Mouse (Mus musculus) kidney, postnatal 0 days (tissue): Measurements from ENCODE around the gene Tfdp1. TPM values are rescaled to one million over a fixed set of nuclear protein-coding genes. Genes with fewer than 3 reads are reported as not detected.

Experiments used
- ATAC-seq: fragments of 200-750 bp; cut with Nextera tagmentation; replicated peaks from 2 replicates; pipeline ENCODE4 v1.8.0; 2017; ENCODE audit warnings: low read depth, moderate number of reproducible peaks, moderate TSS enrichment, moderate library complexity; ENCODE audit not compliant: low FRiP score
- DNase-seq: peaks from one replicate; pipeline ENCODE4 v3.0.0-alpha.2; 2016; ENCODE audit warnings: low spot score
- H3K27ac ChIP-seq: fragments of 300-500 bp; sonication (generic); 2 replicates; pipeline ENCODE4 v1.5.1; 2014; ENCODE audit warnings: mild to moderate bottlenecking
- H3K27me3 ChIP-seq: fragments of 300-500 bp; sonication (generic); 2 replicates; pipeline ENCODE4 v1.6.1; 2014; ENCODE audit warnings: low read length, mixed read lengths; ENCODE audit not compliant: insufficient read depth
- H3K36me3 ChIP-seq: fragments of 300-500 bp; sonication (generic); 2 replicates; pipeline ENCODE4 v1.6.1; 2014; ENCODE audit warnings: low read length, mixed read lengths; ENCODE audit not compliant: insufficient read depth
- H3K4me1 ChIP-seq: fragments of 300-500 bp; sonication (generic); replicated peaks from 2 replicates; pipeline ENCODE4 v1.6.1; 2014; ENCODE audit warnings: antibody characterized with exemption, low read length, mixed read lengths; ENCODE audit not compliant: insufficient read depth
- H3K4me2 ChIP-seq: fragments of 300-500 bp; sonication (generic); 2 replicates; pipeline ENCODE4 v1.6.1; 2014; ENCODE audit warnings: mild to moderate bottlenecking, low read length, moderate library complexity, mixed read lengths
- H3K4me3 ChIP-seq: fragments of 300-500 bp; sonication (generic); replicated peaks from 2 replicates; pipeline ENCODE4 v1.5.1; 2014; ENCODE audit warnings: low read depth, low read length
- H3K9ac ChIP-seq: fragments of 300-500 bp; sonication (generic); 2 replicates; pipeline ENCODE4 v1.6.1; 2014; ENCODE audit warnings: low read depth, low read length
- H3K9me3 ChIP-seq: fragments of 300-500 bp; sonication (generic); replicated peaks from 2 replicates; pipeline ENCODE4 v1.6.1; 2016; ENCODE audit warnings: low read length, inconsistent platforms, mixed read lengths
- CTCF ChIP-seq: IDR thresholded peaks from 2 replicates; pipeline ENCODE4 v1.5.1; 2016; ENCODE audit warnings: antibody characterized with exemption, low read depth, mild to moderate bottlenecking, moderate library complexity
- WGBS: fragments of 180-500 bp; shearing (Covaris S2); extraction: QIAGEN DNeasy Blood & Tissue Kit; methylation state at CpG from one replicate; pipeline ENCODE4 v1.1.7; 2014; 5-methylcytosine and 5-hydroxymethylcytosine counted together
- polyA plus RNA-seq: library from polyadenylated mRNA; unstranded; fragments of >200 nt; fragmentation: Nextera tagmentation; extraction: Ambion mirVana; gene quantifications from 2 replicates; pipeline ENCODE4 v1.2.1, GENCODE M21; 2015

Tfdp1 gene
- polyA plus RNA-seq, 1 experiment from 2014 or later: 107 TPM

DNA sequence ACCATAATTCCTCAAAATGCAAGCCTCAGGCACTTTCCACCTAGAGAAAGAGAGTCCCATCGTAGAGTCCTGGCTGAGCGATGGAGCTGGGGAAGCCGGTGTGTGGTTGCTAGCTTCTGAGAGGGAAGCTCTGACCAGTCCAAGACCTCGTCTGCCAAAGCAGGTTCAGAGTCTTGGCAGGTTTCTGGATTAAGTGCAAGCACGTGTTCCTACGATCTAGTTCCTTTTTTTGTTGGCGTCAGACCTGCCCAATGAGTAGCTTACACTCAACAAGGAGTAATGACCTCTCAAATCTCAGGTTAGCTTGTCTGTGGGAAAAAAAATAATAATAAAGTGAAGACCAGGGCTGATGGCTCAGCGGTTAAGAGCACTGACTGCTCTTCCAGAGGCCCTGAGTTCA lies 49.2 kb downstream of the Tfdp1 start:
- 81% methylated on average over 8 of the region's 8 CpGs for WGBS
- ATAC-seq (no peak), DNase-seq (no peak)
- no peak overlapping the region for H3K4me2 ChIP-seq
- no peaks in the 10 kb centered on the region for H3K27me3 ChIP-seq
- no peak for TF ChIP-seq CTCF
- H3K36me3 ChIP-seq: no peaks in the 10 kb centered on the region
- no peaks in the 10 kb centered on the region for H3K4me1 ChIP-seq
- H3K9ac ChIP-seq: no peak overlapping the region
- H3K9me3 ChIP-seq: no peaks in the 10 kb centered on the region
- no peak overlapping the region for H3K4me3 ChIP-seq
- no peak overlapping the region for H3K27ac ChIP-seq

DNA sequence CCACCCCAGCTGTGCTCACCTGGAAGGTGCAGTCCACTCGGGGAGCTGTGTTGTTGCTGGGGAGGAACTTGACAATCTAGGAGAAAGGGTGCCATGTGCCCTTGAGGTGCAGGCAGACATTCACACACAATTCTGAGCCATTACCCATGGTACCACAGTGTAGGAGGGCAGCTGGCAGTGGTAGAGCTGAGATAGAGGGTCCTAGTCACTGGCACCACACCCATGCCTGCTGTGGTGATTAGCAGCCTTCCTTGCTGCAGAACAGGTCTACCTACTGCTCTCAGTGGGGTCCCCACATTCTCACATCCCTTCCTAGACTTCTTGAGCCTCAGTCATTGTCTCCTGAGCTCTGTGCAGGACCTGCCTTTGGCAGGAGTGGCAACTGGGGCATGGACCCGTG lies 50.2 kb downstream of the Tfdp1 start:
- H3K27me3 ChIP-seq: no peaks in the 10 kb centered on the region
- no peaks in the 10 kb centered on the region for H3K36me3 ChIP-seq
- WGBS: 75% methylated on average over 2 of the region's 2 CpGs
- no peaks in the 10 kb centered on the region for H3K9me3 ChIP-seq
- H3K27ac ChIP-seq: no peak overlapping the region
- TF ChIP-seq CTCF: no peak
- no peaks in the 10 kb centered on the region for H3K4me1 ChIP-seq
- H3K4me3 ChIP-seq: no peak overlapping the region
- no peak overlapping the region for H3K9ac ChIP-seq
- H3K4me2 ChIP-seq: no peak overlapping the region
- DNase-seq (no peak), ATAC-seq (no peak)

DNA sequence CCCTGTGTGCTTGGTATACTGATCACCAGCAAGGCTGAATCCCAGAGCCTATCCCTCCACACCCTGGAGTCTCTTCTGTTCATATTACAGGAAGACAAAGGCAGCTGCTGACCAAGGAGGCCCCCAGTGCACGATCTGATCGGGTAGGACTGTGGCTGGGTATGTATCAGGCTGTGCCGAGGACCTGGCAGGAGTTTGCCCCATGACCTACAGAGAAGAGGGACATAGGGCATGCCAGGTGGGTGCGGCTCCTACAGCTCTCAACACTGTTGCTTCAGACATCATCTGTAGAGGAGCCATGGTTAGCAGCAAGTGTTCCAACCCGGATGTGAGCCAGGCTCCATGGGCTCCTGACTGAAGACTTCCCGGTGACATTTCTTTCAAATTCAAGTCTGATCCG lies 55.3 kb downstream of the Tfdp1 start:
- no peak for TF ChIP-seq CTCF
- Histone ChIP-seq H3K36me3 (no peaks in the 10 kb centered on the region), H3K27me3 (no peaks in the 10 kb centered on the region), H3K27ac (no peak overlapping the region), H3K4me3 (no peak overlapping the region), H3K9ac (no peak overlapping the region), H3K9me3 (no peaks in the 10 kb centered on the region), H3K4me2 (no peak overlapping the region), H3K4me1 (no peaks in the 10 kb centered on the region)
- WGBS: 90% methylated on average over 7 of the region's 7 CpGs
- ATAC-seq (no peak), DNase-seq (no peak)

DNA sequence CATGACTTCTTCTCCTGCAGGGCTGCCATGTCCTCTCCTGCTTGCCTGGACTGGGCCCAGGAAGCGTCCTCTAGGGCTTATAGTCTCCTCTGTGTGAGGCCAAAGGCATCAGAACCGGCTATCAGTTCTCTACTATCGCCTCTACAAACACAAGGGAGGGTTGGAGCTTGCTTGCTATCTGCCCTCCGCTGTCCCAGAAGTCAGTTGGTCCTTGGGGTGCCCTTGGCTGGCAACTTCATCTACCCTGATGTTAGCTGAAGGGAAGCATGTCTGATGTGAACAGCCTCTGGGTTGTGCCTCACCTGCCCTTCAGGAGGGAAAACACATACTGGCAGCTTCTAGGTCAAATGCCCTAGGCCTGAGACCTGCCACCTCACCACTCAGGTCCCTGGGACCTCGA lies 58.2 kb downstream of the Tfdp1 start, which contains the start of gene Atp4b:
Gene Atp4b, minus strand, starts transcription at position 101 of the 400 bp plus-strand sequence.
- Histone ChIP-seq H3K4me2 (no peak within 1 kb of the TSS), H3K4me3 (no peak within 1 kb of the TSS), H3K4me1 (no peaks in the 10 kb centered on the region), H3K9me3 (no peaks in the 10 kb centered on the region), H3K36me3 (no peaks in the 10 kb centered on the region), H3K27ac (no peak within 1 kb of the TSS), H3K27me3 (no peaks in the 10 kb centered on the region), H3K9ac (no peak within 1 kb of the TSS)
- no peak for DNase-seq
- TF ChIP-seq CTCF: no peak
- 87% methylated on average over 5 of the region's 5 CpGs for WGBS
- no peak for ATAC-seq

DNA sequence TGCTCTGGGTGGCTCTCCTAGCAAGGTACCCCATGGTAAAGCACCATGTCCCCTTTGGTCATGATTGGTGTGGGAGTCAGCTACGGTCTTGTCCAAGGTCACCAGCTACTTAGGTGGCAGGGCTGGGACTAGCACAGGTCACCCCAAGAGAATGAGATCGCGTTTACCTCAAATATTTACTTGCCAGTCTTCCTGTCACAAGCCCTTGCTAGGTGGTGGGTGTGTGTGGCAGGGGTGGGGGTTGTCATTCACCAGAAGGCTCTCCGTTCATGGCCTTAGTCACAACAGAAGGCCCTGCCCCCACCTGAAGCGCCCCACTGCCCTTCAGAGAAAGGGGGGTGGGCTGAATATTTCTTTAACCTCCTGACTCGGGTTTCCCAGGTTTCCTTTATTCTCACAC lies 65.0 kb downstream of the Tfdp1 start:
- Histone ChIP-seq H3K9me3 (no peaks in the 10 kb centered on the region), H3K27me3 (no peaks in the 10 kb centered on the region), H3K27ac (no peak overlapping the region), H3K4me3 (no peak overlapping the region), H3K36me3 (no peaks in the 10 kb centered on the region), H3K4me1 (no peaks in the 10 kb centered on the region), H3K4me2 (no peak overlapping the region), H3K9ac (no peak overlapping the region)
- no peak for DNase-seq
- no peak for TF ChIP-seq CTCF
- 62% methylated on average over 6 of the region's 6 CpGs for WGBS
- ATAC-seq: no peak

DNA sequence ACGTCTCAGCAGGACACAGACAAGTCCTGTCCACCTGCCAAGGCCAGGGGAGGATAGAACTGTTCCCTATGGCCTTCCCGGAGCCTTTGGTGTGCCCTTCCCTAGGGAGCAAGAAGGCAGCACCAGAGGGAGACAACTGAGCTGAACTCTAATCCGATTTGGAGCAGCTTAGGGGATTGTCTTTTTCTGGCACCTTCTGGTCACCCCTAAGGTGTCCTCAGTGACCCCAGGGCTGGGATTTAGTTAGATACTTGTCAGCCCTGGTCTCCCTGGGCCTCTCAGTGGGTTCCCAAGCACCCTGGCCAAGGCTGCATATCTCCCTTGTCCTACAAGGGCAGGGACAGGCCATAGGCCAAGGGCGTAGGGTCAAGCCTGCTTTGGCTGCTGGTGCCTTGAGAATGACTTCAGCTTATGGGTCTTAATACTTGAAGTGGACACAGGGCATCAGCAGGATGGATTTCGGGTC lies 66.1 kb downstream of the Tfdp1 start, which contains the start of gene Grk1:
Gene Grk1, plus strand, starts transcription at position 416 of the 466 bp plus-strand sequence.
- Histone ChIP-seq H3K9ac (no peak within 1 kb of the TSS), H3K4me3 (no peak within 1 kb of the TSS), H3K4me2 (no peak within 1 kb of the TSS), H3K4me1 (no peaks in the 10 kb centered on the region), H3K36me3 (no peaks in the 10 kb centered on the region), H3K27ac (no peak within 1 kb of the TSS), H3K27me3 (no peaks in the 10 kb centered on the region), H3K9me3 (no peaks in the 10 kb centered on the region)
- WGBS: 84% methylated on average over 5 of the region's 5 CpGs
- TF ChIP-seq CTCF: no peak
- ATAC-seq: no peak
- DNase-seq: no peak

DNA sequence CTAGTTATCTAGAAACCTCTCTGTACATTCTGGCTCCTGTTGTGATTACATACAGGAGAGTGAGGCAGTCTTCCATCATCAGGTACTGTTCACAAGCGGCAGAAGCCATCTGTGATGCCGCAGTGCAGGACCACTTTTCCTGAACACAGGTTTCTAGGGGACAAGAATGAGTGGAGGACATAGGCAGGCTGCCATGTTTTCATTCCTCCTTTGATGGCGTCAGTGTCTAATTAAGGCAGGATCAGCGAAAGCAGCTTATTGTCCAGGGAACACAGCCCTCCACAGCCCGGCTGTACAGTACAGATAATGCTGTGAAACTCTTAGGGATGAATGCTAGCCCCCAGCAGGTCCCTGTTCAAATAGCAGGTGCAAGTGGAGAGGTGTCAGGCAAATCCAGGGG lies 67.5 kb downstream of the Tfdp1 start:
- no peaks in the 10 kb centered on the region for H3K4me1 ChIP-seq
- H3K4me2 ChIP-seq: no peak overlapping the region
- DNase-seq: no peak
- no peaks in the 10 kb centered on the region for H3K27me3 ChIP-seq
- H3K27ac ChIP-seq: no peak overlapping the region
- H3K9me3 ChIP-seq: no peaks in the 10 kb centered on the region
- no peak overlapping the region for H3K4me3 ChIP-seq
- H3K9ac ChIP-seq: no peak overlapping the region
- no peak for TF ChIP-seq CTCF
- H3K36me3 ChIP-seq: no peaks in the 10 kb centered on the region
- 79% methylated on average over 5 of the region's 5 CpGs for whole genome bisulfite sequencing
- ATAC-seq: no peak
